Mouse (Mus musculus) gastrocnemius, adult 8-10 months (tissue): Measurements from ENCODE around the gene Mcee. TPM values are rescaled to one million over a fixed set of nuclear protein-coding genes. Genes with fewer than 3 reads are reported as not detected.

Experiments used
- DNase-seq, 2 experiments: peaks; one replicate each; pipeline ENCODE4 v3.0.0; 2022; ENCODE audit warnings: low spot score in 2 of 2
- total RNA-seq, 4 experiments: library from RNA; stranded (reverse); gene quantifications; 2 replicates each; pipeline ENCODE4 v1.2.4; 2022

The Mcee gene
- 100 to 1,000 TPM in 2 of 4 experiments, 10 to 100 TPM in 2; 83.5 to 107 (median 94.3) TPM for total RNA-seq

DNA sequence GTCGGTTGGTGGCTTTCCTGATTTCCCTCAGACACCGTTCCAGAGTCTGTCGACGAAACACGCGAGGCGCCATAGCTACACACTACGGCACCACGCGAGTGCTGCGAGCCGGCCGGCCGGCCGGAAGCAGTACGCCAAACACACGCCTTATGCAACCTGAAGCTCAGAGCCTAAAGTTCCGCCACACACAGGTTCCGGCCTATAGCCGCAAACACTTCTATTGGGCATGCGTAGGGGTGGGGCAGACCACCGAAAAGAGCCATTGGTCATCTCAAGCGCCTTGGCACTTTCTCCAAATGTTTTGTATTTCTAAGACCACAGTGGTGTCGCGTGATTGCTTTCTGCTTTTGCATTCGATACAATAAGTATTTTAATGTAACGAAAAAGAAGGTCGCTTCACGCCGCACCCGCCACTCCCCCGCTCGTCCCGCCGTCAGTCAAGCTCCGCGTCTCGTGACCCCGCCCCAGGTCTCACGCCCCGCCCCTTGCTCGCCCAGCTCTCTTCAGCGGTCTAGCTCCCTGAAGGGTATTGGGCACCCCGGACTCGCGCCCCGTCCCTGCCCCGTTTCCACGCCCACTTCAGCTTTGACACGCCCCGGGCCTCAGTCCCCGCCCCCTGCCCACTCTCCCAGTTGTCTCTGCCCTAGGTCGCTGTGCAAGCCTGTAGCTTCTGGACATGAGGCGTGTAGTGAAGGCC is at the start of gene Mcee, which contains the start of gene Mphosph10:
Gene Mcee (plus strand): TSS at position 486 of the 697 bp plus-strand sequence.
Gene Mphosph10 (minus strand): TSS at position 147 of the 697 bp plus-strand sequence.
- peak; percentile 96 to 97 for DNase-seq

- no peak for DNase-seq
These were observed 44.6 kb upstream of the Mcee start for GRCm38 (mm10) chr7:64347813-64348212.

DNA sequence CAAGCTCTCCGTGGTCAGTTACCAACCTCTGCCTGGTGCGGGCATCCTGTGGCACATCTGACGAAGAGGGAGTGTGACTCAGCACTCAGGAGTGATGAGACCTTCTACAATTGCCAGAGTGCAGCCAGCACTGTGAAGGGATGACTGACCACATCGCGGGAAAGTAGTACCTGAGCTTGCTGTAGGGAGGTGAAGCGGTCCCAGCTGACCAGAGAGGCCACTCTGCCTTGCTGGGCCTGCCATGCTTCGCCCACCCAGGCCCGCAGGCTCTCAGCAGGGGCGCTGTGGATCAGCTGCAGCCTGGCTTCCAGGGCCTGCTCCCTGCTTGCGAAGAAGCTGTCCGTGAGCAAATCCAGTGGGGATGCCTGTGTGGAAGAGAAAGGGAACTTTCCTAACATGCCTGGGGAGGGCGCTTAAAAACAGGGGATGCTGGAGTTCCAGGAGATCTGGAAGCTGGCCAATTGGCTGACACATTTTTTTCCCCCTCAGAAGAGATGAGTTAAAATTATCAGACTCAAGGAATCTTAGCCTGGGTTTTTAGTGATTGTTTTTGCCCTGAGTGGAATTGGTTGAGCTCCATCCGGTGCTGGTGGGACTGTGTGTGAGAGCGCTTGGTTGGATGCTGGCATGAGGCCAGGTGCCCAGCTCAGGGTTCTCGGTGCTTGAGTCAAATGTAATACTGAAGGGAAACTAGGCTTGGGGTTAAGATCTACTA is 43.1 kb upstream of the Mcee start:
- no peak for DNase-seq

- no peak for DNase-seq
These were observed 41.3 kb upstream of the Mcee start for GRCm38 (mm10) chr7:64351087-64351486.

GRCm38 (mm10) chr7:64354206-64354605 is 38.2 kb upstream of the Mcee start:
- DNase-seq: no peak

DNA sequence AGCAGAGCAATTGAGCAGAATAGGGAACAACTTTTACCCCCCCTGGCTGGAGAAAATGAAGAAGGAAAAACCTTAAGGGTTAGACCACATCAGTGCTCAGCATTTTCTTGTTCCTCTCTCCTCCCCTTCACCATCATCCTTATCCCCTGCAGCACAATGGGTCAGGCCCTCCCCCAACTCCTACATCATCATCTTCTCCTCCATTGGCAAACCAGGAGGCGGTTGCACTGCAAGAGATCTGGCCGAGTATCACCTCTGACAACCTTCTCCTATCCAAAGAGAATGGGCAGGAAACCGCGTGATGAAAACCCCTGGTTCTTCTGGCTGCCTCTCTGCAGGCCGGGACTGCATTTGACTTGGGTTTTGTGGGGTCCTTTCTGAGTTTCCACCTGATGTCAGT is 35.7 kb upstream of the Mcee start:
- DNase-seq: no peak

DNA sequence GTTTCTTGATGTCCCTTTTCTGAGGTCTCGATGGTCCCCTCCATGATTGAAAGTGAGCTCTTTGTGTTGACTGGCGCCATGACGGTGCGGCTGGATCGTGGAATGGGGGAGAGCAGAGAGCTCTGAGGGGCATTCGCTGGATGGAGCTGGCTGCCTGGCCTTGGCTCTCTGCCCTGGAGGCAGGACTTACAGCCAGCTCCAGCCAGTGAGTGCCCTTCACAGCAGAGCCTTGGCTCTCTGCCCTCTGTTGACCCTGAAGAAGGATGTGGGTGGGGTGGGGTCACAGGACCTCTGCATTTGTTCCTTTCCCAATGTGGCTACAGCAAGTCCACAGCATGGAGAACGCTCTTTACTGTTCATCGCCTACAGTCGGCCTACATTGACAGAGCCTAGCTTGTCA is 35.0 kb upstream of the Mcee start:
- DNase-seq: no peak

DNA sequence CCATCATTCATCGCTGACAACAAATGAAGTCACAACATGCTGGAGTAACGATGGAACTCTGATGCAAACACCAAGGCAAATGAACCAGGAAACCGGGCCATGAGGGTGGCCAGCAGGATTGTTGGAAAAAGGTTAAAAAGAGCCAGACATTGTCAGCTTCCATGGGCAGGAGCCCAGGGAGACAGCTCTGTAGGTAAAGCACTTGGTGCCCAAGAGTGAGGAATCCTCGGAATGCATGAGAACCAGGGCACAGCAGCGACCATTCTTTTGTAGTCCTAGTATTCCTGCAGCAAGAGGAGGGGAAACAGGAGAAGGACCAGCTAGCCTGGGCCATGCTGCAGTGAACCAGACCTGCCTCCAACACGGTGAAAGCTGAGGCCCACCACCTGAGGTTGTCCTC is 33.7 kb upstream of the Mcee start:
- DNase-seq: no peak

DNA sequence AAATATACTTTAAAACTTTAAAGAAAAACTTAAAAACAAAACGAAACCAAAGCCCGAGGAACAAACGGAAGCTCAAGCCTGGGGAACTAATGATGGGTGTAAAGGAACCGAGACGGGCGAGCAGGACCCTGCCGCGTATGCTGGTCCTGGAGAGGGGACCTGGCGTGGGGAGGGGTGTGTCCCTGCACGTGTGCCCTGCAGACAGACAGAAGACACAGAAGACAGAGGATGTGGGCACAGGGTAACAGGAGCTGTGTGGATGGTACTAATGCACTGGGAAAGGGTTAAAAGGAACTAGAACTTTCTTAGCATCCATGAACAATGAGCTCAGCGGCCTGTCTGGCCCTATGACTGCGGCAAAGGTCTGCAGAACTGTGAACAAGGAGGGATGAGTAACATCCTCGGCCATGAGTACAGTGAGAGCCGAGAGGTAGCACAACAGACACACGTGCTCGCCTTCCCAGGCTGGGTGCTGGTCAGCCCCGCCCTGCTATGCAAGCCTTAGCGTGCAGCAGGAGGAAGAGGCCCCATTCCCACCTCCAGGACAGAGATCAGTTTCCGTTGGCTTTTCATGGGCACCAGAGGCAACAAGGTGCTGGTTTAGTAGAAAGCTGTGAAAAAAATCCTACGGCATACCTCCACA is 32.3 kb upstream of the Mcee start:
- DNase-seq: no peak

DNA sequence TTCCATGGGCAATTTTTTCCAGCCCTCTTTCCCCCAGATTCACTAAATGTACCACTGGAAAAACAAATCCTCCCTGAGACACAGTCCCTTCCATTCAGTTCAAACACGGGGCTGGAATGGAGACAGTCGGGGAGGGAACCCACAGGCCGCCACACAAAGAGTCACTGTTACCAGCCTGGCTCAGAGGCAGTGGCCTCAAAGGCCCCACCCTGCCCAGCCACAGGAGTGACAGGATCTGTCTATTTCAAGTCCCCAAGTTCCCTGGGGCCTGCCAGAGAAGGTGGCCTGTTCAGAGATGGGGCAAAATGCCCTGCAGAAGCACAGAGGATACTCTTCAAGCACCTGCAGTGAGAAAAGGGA is 31.8 kb upstream of the Mcee start:
- DNase-seq: no peak

DNA sequence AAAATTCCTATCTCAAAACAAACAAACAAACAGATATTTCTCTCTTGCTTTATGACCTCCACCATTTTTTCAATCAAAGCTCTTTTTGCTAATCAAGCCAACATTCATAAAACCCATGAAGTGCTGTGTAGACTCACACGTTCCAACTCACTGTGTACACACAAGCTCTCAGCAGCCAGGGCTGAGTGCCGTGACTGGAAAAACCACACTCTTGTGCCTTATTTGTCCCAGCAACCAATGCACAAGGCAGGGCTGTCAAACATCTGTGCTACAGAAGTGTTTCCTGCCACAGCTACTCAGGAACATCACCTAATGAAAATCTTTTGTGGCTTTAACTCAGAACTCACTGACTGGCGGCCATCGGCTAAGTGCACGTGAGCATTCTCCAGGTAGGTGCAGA is 26.5 kb upstream of the Mcee start:
- no peak for DNase-seq

DNA sequence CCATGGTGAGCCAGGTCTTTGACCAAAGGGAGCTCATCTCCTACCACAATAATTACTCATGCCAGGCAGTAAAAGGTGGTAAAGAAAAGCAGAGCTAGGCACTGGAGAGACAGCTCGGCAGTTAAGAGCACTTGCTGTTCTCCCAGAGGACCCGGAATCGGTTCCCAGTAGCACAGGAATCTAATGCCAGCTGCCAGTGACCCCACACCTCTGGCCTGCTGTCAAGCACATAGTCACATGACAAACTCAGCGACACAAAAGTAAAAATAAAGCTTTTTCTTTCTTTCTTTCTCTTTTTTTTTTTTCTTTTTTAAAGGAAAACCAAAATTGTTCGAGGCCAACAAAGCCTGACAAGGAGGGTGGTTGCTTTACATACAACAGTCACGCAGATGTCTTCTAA is 22.6 kb upstream of the Mcee start:
- DNase-seq: no peak

DNA sequence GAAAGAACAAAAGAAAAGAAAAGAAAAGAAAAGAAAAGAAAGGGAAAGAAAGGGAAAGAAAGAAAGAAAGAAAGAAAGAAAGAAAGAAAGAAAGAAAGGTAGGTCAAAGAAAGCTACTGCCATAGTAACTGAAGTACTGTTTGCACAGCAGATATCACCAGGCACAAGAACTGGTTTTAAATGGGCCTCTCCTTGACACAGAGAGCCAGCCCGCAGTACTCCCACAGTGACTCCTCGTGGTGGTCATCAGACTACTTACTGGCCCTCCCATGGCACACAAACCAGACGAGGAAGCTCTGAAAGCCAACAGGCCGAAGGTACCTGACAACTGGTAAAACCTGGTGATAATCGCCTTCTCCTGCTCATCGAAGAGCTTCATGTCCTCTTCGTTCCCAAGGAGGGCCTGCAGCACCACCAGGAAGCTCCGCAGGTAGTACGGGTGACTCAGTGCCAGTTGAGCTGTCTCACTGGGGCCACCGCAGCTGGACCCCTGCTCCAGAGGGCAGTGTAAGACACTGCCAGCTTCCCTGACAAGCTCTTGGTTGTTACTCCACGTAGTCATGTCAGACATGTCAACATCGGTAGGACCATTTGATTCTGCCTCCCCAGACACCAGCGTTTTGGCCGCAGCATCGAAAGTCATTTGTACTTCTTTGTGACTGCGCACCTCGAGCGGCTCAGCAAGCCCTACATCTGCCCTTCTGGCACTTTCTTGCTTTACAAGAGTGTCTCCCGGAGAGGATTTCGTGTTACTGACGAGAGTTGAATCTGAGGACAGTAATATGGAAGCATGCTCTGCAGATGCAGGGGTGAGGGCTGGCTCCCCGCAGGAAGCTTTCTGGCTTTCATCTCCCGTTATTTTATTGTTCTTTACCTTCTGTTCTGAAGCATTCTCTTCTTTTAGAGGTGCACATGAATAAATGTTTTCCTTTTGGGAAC is 20.2 kb upstream of the Mcee start:
- no peak for DNase-seq

DNA sequence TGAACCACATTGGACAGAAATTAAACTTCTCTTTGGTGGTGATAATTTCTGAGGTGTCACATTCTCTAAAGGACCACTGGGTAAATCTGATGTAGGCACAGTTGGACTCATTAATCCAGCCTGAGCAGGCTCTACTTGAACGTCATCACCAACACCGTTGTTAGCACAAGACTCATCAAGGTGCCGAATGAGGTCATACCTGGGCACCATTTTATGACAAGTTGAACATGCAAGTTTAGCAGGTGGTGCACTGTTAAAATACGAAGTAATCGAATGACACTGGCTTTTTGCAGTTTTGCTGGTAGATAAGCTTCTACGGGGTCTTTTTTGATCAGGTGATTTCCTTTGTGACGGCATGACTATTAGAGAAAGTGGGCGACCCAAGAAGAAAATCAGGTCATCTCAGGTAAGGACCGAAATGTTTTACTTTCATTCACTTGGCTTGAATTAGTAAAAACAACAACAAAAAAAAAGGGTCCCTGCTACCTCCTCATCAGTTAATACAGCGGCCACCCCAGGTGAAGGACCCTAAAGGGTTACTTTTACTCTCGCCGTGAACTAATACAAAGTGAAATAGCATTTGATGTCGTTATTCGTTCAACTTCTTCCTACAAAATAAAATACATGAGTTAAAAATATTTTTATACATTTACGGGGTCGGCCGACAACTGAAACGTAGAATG is 19.1 kb upstream of the Mcee start:
- no peak for DNase-seq

GRCm38 (mm10) chr7:64373830-64374562 is 18.4 kb upstream of the Mcee start, which contains the start of gene Fan1:
Fan1 (minus strand) TSS chr7:64374095.
- DNase-seq: peak; percentile 80 to 83

- DNase-seq: no peak
These were observed 928 bp upstream of the Mcee start for GRCm38 (mm10) chr7:64391479-64391878.

GRCm38 (mm10) chr7:64392819-64393151 is 378 bp downstream of the Mcee start:
- DNase-seq: no peak

- DNase-seq: no peak
These were observed 8.3 kb downstream of the Mcee start for GRCm38 (mm10) chr7:64400725-64401124.

DNA sequence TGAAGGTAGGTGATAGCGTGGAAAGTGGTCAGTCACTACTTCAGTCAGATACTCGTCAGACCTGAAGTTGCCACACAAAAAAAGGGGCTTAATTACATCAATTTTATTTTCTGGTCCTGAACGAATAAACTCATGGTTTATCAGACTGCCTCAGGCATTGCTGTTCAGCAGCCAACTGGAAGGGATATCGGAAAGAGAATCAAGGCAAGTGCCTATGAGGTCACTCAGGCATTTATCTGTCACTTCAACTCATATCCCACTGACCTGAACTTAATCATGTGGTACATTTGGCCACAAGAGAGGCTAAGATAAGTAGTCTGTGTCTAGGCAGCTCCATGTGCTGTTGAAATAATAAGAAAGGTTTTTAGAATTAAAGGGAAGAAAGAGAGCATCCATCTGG is 10.0 kb downstream of the Mcee start:
- no peak for DNase-seq

DNA sequence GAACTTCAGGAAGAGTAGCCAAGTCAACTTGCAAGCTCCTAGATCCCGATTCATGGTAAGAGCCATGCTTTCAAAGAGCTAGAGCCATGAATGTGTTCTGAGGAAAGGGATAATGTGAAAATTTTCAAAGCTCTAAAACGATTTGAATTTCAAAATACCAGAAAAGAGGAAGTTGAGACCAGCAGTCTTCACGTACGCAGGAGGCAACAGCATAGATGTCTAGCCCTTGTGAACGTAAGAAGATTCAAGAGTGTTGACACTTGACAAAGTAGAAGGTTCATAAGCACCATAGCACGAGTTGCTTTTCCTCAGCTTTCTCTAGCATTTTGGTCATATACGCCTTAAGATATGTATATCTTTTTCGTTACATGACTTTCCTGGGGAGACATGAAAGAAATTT is 11.6 kb downstream of the Mcee start:
- DNase-seq: no peak
